Mouse (Mus musculus): ENCODE results near the gene Cox6b1.

Cox6b1 gene

DNA sequence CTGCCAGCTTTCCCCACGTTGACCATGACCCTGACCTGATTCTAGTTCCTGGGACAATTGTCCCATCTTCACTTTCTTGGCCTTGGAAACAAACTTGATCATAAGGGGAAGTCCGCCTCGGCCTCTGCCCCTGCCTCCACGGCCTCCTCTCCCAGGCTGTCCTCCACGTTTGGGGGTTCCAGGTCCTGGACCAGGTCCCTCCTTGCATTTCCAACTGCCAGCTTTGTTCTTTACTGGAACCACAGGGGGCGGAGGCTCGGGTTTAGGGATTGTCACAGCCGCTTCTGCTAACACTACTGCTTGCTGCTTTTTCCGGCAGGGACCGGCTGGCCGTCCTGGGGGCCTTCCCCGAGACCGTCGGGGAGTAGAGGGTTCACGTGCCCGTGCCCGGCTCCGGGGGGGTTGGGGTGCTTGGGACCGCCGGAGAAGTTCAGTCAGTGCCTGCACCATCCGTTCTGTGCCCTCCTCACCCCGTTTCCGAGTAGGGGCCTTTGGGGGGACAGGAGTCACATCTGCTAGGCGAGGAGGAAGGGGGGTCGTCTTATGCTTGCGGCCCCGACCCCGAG lies 39.4 kb downstream of the Cox6b1 start:
- no peak for DNase-seq (ENCODE audit: low spot score in 2 of 2)

DNA sequence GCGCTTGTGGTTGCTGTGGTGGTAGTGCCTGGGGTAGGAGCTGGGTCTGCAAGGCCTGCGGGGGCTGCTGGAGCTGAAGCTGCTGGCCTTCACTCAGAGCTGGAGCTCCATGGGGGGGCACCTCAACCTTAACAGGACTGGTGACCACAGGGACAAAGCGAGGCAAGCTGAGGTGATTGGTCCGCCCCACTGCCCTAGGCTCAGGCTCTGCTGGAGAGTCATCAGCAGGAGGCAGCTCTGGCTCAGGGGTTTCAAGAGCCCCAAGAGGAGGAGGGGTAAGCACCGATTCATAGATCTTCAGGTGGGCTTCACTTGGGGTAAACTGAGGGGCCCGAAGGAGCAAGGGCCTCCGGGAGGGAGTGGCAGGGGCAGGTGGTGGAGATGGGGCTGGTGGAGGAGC lies 40.8 kb downstream of the Cox6b1 start:
- DNase-seq (ENCODE audit: low spot score in 2 of 2) = no peak

DNA sequence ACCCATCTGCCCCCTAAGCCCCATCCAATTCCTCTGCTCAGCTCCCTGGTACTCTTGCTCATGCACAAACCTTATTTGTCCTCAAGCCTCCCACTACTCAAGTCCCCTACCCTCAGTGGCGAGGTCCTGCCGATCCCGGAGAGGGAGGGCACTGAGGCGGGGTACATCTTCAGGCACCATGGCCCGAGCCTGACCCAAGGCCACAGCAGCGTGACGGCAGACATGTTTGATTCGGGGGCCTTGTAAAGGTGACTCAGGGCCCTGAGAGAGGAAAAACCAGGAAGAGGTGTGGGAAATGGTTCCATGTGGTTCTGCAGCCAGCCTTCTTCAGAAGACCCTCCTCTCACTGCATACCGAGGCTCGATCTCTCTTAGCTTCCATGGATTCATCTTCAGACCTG lies 41.6 kb downstream of the Cox6b1 start:
- no peak for DNase-seq (ENCODE audit: low spot score in 2 of 2)

DNA sequence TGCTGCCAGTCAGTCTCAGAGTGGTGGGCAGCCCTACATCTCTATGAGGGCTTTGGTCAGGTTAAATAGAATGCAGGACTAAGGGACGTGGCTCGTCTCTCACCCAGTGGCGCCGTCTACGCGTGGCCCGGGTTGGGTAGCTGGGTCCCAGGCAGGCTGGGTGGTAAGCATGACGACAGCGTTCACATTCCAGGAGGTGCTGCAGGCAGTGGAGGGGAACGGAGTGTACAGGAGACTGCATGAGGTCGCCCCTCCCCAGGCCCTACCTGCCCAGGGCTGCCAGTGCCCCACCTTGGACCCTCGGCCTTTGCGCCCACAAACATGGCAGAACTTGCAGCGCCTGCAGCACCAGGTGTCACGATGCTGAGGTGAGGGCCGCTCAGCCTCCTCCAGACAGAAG lies 44.4 kb downstream of the Cox6b1 start:
- no peak for DNase-seq (ENCODE audit: low spot score in 2 of 2)

DNA sequence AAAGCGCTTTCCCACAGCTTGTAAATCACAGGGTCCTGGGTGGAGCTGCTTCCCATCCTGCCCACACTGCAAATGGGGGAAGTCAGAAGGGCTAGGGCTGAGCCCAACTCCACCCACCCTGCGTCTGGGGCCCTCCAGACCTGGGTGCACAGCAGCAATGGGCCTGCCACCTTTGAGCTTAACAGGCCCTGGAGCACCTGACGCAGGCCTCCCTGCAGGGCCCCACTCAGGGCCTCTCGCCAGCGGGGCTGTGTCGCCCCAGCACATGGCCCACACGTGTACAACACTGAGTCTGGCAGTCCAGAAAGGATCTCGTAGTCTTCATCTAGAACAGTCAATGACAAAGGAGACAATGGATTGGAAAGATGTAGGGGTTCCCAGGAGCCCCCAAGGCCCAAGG lies 46.0 kb downstream of the Cox6b1 start:
- DNase-seq (ENCODE audit: low spot score in 2 of 2) = no peak

DNA sequence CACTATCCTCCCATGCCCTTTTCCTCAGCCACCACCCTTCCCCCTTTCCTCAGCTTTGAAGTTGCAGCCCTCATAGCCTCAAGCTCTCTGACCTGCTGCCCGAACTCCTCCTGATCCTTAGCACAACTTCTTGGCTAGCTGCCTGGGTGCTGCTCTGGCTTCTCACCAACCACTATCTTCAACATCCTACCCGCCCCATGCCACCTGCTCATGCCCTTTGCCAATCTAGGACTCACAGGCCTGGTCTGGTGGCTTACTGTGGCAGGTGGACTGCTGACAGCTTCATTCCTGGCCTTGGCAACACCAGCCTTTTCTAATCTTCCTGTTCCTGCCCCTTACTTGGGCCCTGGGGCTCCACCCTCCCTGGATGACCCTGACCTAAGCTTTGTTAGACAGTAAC lies 53.0 kb downstream of the Cox6b1 start:
- no peak for DNase-seq (ENCODE audit: low spot score in 2 of 2)

DNA sequence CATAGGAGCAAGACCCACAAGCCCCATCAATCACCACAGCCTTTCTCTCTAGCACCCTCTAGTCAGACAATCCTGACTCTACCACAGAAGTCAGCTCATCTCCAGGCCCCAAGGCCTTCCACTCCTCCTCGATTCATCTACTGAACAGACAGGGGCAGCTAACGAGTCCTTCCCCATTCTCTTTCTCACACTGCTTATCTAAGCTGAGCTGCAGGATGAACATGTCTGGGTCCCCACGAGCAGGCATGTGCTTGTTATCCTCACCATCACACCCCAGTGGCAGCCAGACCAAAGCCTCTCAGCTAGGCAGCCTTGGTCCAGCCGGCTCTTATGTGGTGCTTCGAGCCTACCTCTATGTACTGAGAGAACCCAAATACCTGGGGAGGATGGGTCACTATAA lies 53.6 kb downstream of the Cox6b1 start:
- no peak for DNase-seq (ENCODE audit: low spot score in 2 of 2)

DNA sequence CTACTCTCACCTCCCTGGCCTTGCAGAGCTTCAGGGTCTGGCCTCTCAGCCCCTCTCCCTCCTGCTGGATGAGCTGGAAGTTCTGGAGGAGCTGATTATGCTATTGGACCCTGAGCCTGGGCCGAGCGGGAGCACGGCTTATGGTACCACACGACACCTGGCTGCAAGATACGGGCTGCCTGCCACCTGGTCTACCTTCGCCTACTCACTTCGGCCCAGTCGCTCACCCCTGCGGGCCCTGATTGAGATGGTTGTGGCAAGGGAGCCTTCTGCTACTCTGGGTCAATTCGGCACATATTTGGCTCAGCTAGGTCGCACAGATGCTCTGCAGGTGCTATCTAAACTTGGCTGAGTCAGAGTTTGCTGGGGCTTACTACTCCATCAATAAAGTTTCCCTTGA lies 58.4 kb downstream of the Cox6b1 start:
- DNase-seq (ENCODE audit: low spot score in 2 of 2) = no peak
